Mouse (Mus musculus) midbrain, embryonic 13.5 days (tissue): ENCODE measurements around the gene Aspg. TPM values are rescaled to one million over a fixed set of nuclear protein-coding genes. Genes with fewer than 3 reads are reported as not detected.

ENCODE experiments used
- ATAC-seq: fragments of 200-750 bp; cut with Nextera tagmentation; 2 replicates; pipeline ENCODE4 v1.8.0; 2017; ENCODE audit warnings: mild to moderate bottlenecking, moderate TSS enrichment, moderate library complexity
- H3K27ac ChIP-seq: fragments of 300-500 bp; sonication (generic); 2 replicates; pipeline ENCODE4 v1.5.1; 2015; ENCODE audit warnings: inconsistent platforms, mild to moderate bottlenecking, moderate library complexity
- H3K27me3 ChIP-seq: fragments of 300-500 bp; sonication (generic); 2 replicates; pipeline ENCODE4 v1.6.1; 2015; ENCODE audit warnings: mild to moderate bottlenecking, inconsistent platforms
- H3K36me3 ChIP-seq: fragments of 300-500 bp; sonication (generic); 2 replicates; pipeline ENCODE4 v1.6.1; 2015; ENCODE audit warnings: mild to moderate bottlenecking, inconsistent platforms
- H3K4me1 ChIP-seq: fragments of 300-500 bp; sonication (generic); replicated peaks from 2 replicates; pipeline ENCODE4 v1.6.1; 2015; ENCODE audit warnings: inconsistent platforms
- H3K4me2 ChIP-seq: fragments of 300-500 bp; sonication (generic); replicated peaks from 2 replicates; pipeline ENCODE4 v1.6.1; 2015; ENCODE audit warnings: moderate library complexity, mild to moderate bottlenecking, inconsistent platforms
- H3K4me3 ChIP-seq: fragments of 300-500 bp; sonication (generic); replicated peaks from 2 replicates; pipeline ENCODE4 v1.5.1; 2015; ENCODE audit warnings: mild to moderate bottlenecking, inconsistent platforms
- H3K9ac ChIP-seq: fragments of 300-500 bp; sonication (generic); replicated peaks from 2 replicates; pipeline ENCODE4 v1.6.1; 2015; ENCODE audit warnings: mild to moderate bottlenecking, inconsistent platforms
- H3K9me3 ChIP-seq: fragments of 300-500 bp; sonication (generic); 2 replicates; pipeline ENCODE4 v1.6.1; 2016; ENCODE audit warnings: mild to moderate bottlenecking, inconsistent platforms
- WGBS: fragments of 180-500 bp; shearing (Covaris S2); methylation state at CpG from one replicate; pipeline ENCODE4 v1.1.7; 2015; 5-methylcytosine and 5-hydroxymethylcytosine counted together
- polyA plus RNA-seq: library from polyadenylated mRNA; unstranded; fragments of >200 nt; fragmentation: Nextera tagmentation; extraction: Ambion mirVana; gene quantifications from 2 replicates; pipeline ENCODE4 v1.2.1, GENCODE M21; 2015

Aspg gene
- polyA plus RNA-seq, 1 experiment from 2014 or later = 0.90 TPM

GRCm38 (mm10) chr12:112155218-112156051 lies 49.0 kb downstream of the Aspg start:
- H3K4me1 ChIP-seq = peaks cover 83% of the 10 kb centered on the region
- WGBS = 36% methylated on average over 16 of the region's 16 CpGs
- peaks cover 20% of the 10 kb centered on the region for H3K27me3 ChIP-seq
- H3K4me3 ChIP-seq = no peak overlapping the region
- H3K36me3 ChIP-seq = peaks cover 22% of the 10 kb centered on the region
- peak overlapping the region; percentile 14; the same call in 1 of the 2 replicates for H3K4me2 ChIP-seq
- ATAC-seq = no peak
- H3K27ac ChIP-seq = peak overlapping the region; percentile 12; the same call in 1 of the 2 replicates
- H3K9me3 ChIP-seq = no peaks in the 10 kb centered on the region
- H3K9ac ChIP-seq = 0 out of 2 replicates have a peak overlapping the region, but pooled peaks have one; percentile 42

DNA sequence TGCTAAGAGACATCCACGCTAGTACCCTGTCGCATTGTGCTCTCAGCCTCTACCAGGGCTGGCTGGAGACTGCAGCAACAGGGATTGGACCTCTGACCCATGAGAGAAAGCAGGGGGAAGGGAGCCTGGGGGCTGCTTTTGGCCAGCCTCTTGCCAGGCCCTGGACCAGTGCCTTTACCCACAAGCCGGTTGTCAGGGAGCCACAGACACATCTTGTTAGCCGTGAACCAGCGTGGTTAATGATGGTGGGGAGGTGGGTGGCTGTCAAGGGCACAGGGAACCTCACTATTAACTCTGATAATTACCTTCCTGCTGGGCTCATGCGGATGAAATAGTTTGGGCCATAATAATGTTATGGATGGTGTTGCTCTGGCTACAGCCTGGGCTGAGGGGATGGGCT lies 50.3 kb downstream of the Aspg start:
- Histone ChIP-seq H3K4me2 (no peak overlapping the region), H3K9ac (0 out of 2 replicates have a peak overlapping the region, but pooled peaks have one; percentile 33), H3K27ac (peak overlapping the region; percentile 36; the same call in 1 of the 2 replicates), H3K27me3 (peaks cover 24% of the 10 kb centered on the region), H3K4me3 (no peak overlapping the region), H3K9me3 (no peaks in the 10 kb centered on the region), H3K36me3 (peaks cover 22% of the 10 kb centered on the region), H3K4me1 (peaks cover 83% of the 10 kb centered on the region)
- ATAC-seq = no peak
- WGBS = 62% methylated on average over 6 of the region's 6 CpGs

DNA sequence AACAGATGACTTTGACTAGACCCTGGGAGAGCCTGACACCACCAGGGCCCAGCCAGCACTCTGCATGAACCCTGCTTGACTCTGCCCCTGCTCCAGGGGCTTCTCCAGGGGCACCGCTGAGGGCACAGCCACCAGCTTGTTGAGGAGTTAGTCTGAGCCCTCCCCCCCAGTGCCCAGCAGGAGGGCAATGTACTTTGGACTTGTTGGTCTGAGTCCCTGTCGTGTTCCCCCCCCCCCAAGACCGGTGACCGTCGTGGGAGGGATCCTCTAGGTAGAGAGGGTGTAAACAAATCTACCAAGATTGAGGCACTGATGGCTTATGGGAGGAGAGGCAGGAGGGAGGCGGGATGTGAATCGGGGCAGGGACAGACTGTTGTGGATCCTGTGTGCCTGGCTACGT lies 51.8 kb downstream of the Aspg start:
- H3K4me2 ChIP-seq = no peak overlapping the region
- no peak overlapping the region for H3K27ac ChIP-seq
- 64% methylated on average over 8 of the region's 8 CpGs for WGBS
- H3K9ac ChIP-seq = no peak overlapping the region
- H3K4me3 ChIP-seq = no peak overlapping the region
- H3K9me3 ChIP-seq = no peaks in the 10 kb centered on the region
- H3K27me3 ChIP-seq = peaks cover 21% of the 10 kb centered on the region
- peaks cover 26% of the 10 kb centered on the region for H3K36me3 ChIP-seq
- H3K4me1 ChIP-seq = peaks cover 84% of the 10 kb centered on the region
- no peak for ATAC-seq

DNA sequence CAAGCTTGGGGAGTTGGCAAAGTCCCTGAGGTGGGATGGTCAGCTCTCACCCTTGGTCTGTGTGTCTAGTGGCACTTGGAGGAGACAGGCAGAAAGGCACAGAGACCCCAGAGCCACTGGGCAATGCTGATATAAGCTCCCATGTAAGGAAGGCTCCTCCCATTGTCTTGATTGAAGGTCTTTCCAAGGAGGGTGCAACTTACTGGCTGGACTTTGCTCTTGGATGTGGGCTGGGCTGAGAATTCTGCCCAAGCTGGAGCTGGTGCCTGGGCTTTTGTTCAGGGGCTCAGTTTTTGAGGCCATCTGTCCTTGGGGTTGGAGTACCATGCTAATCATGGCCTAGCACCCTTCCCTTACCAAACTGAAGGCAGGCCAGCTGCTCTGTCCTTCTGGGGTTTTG lies 52.3 kb downstream of the Aspg start:
- Histone ChIP-seq H3K9ac (no peak overlapping the region), H3K36me3 (peaks cover 26% of the 10 kb centered on the region), H3K4me3 (no peak overlapping the region), H3K27me3 (peaks cover 18% of the 10 kb centered on the region), H3K9me3 (no peaks in the 10 kb centered on the region), H3K4me2 (no peak overlapping the region), H3K4me1 (peaks cover 84% of the 10 kb centered on the region), H3K27ac (no peak overlapping the region)
- ATAC-seq = no peak

DNA sequence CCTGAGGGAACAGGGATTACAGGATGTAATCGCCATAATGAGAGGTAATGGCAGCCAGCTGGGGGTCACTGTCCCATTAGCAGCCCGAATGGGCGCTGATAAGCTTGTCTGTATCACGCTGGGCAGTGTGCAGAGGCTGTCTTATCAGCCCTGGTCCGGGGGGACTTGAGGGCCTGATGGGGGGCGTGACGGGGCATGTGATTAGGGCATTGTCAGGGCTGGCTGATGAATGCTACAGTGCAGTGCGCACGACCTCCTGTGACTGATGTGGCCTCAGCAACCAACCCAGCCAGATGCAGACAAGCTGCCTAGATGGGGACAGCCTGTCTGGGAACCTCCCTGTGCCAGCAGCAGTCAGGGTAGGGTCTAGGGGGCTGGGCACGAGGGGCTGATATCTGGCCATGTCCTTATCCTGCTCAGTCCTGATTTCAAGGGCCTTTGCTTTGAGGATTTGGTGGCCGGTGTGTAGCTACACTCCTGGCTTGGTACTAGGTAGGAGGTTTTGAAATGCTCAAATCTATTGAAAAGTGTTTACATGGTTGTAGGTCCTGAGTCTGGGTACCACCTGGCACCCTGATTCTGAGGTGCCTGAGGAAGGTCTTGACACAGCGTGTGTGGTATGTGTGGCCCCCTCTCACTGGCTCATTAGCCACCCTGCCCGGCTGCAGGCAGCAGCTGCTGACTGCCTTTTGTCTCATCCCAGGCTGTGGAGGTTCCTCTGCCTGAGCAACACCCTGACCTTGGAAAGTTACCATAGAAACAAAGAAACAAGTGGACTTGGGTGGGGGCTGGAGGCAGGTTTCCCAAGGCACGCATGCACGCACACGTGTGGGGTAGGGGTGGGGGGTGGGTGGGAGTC lies 57.7 kb downstream of the Aspg start:
- Histone ChIP-seq H3K4me3 (no peak overlapping the region), H3K4me2 (0 out of 2 replicates have a peak overlapping the region, but pooled peaks have one; percentile 15), H3K9me3 (no peaks in the 10 kb centered on the region), H3K4me1 (peaks cover 84% of the 10 kb centered on the region), H3K36me3 (peaks cover 21% of the 10 kb centered on the region), H3K9ac (peak overlapping the region; percentile 39), H3K27ac (peak overlapping the region; percentile 70), H3K27me3 (peaks cover 11% of the 10 kb centered on the region)
- peak; percentile 82 for ATAC-seq
- 9% methylated on average over 16 of the region's 16 CpGs for WGBS

GRCm38 (mm10) chr12:112164840-112165219 lies 58.4 kb downstream of the Aspg start:
- peaks cover 10% of the 10 kb centered on the region for H3K27me3 ChIP-seq
- no peak overlapping the region for H3K4me2 ChIP-seq
- peak overlapping the region; percentile 70; the same call in 1 of the 2 replicates for H3K27ac ChIP-seq
- WGBS = 71% methylated on average over 6 of the region's 6 CpGs
- peaks cover 15% of the 10 kb centered on the region for H3K36me3 ChIP-seq
- H3K9me3 ChIP-seq = no peaks in the 10 kb centered on the region
- no peak overlapping the region for H3K9ac ChIP-seq
- no peak overlapping the region for H3K4me3 ChIP-seq
- H3K4me1 ChIP-seq = peaks cover 90% of the 10 kb centered on the region
- ATAC-seq = 0 out of 2 replicates have a peak, but pooled peaks have one; percentile 3

DNA sequence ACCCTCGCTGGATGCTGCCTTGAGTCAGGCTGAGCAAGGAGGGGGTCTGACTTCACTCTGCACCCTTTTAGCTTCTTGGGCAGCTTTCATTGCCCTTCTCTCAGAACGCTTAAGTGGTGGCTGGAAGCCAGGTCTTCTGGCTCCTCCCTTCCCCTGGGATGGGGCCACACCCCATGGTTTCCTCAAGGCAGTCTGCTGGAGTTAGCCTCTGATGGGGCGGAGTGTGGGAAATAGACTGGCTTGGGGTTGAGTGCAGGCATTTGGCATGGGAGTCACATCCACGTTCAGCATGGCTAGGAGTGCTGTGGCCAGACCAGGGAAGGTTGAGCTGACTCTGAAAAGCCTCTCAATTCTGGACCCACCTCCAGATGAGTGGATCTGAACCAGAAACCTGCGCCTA lies 62.8 kb downstream of the Aspg start:
- H3K9ac ChIP-seq = no peak overlapping the region
- peaks cover 78% of the 10 kb centered on the region for H3K4me1 ChIP-seq
- H3K27ac ChIP-seq = peak overlapping the region; percentile 47; the same call in 1 of the 2 replicates
- no peak overlapping the region for H3K4me3 ChIP-seq
- peaks cover 3% of the 10 kb centered on the region; the same call in 1 of the 2 replicates for H3K27me3 ChIP-seq
- WGBS = 77% methylated on average over 5 of the region's 5 CpGs
- no peak overlapping the region for H3K4me2 ChIP-seq
- no peak for ATAC-seq
- peaks cover 26% of the 10 kb centered on the region for H3K36me3 ChIP-seq
- H3K9me3 ChIP-seq = no peaks in the 10 kb centered on the region

GRCm38 (mm10) chr12:112170671-112171574 lies 64.4 kb downstream of the Aspg start:
- peaks cover 62% of the 10 kb centered on the region for H3K4me1 ChIP-seq
- 12% methylated on average over 20 of the region's 20 CpGs for WGBS
- H3K9ac ChIP-seq = peak overlapping the region; percentile 42
- H3K4me2 ChIP-seq = peak overlapping the region; percentile 15; the same call in 1 of the 2 replicates
- H3K27me3 ChIP-seq = peaks cover 3% of the 10 kb centered on the region; the same call in 1 of the 2 replicates
- peaks cover 43% of the 10 kb centered on the region for H3K36me3 ChIP-seq
- ATAC-seq = peak; percentile 54
- peak overlapping the region; percentile 74 for H3K27ac ChIP-seq
- H3K4me3 ChIP-seq = no peak overlapping the region
- no peaks in the 10 kb centered on the region for H3K9me3 ChIP-seq

DNA sequence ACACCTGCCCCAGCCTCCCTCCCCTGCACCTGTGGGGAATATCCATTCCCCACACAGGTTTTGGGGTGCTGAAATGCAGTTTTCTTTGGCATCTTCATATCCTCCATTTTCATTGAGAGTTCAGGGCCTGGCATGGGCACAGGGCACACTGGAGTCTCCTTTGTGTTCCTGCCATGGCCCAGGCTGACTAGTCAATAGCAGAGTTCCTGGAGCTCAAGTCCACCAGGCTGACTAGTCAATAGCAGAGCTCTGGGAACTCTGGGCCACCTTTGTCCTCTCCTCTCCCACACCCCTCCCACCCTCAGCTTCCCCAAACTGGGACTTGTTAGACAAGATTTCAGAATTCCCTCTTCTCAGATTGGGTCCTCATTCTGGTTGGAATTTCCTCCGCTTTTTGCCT lies 65.2 kb downstream of the Aspg start:
- Histone ChIP-seq H3K27ac (peak overlapping the region; percentile 74), H3K4me1 (peaks cover 57% of the 10 kb centered on the region), H3K4me2 (peak overlapping the region; percentile 15; the same call in 1 of the 2 replicates), H3K9ac (0 out of 2 replicates have a peak overlapping the region, but pooled peaks have one; percentile 42), H3K27me3 (no peaks in the 10 kb centered on the region), H3K9me3 (no peaks in the 10 kb centered on the region), H3K4me3 (no peak overlapping the region), H3K36me3 (peaks cover 50% of the 10 kb centered on the region)
- WGBS = 100% methylated on average over 1 of the region's 1 CpGs
- ATAC-seq = no peak

GRCm38 (mm10) chr12:112172214-112172613 lies 65.7 kb downstream of the Aspg start:
- Histone ChIP-seq H3K36me3 (peaks cover 56% of the 10 kb centered on the region), H3K9ac (no peak overlapping the region; the same call in 1 of the 2 replicates), H3K27me3 (no peaks in the 10 kb centered on the region), H3K27ac (peak overlapping the region; percentile 74), H3K9me3 (no peaks in the 10 kb centered on the region), H3K4me1 (peaks cover 52% of the 10 kb centered on the region), H3K4me3 (no peak overlapping the region), H3K4me2 (no peak overlapping the region)
- ATAC-seq = no peak
- 76% methylated on average over 8 of the region's 8 CpGs for WGBS
